Mouse (Mus musculus): ENCODE results near the gene Slc39a10. TPM values are rescaled to one million over a fixed set of nuclear protein-coding genes. Genes with fewer than 3 reads are reported as not detected.
"Not testable (repeated sequence)": the region's sequence is repeated elsewhere in the genome, so short reads cannot be mapped to it uniquely, and the experiment has no call there.

The Slc39a10 gene
- total RNA-seq, 2 experiments from 2014 or later = 98.9 to 109 TPM

- DNase-seq = no peak
These were observed 28.3 kb downstream of the Slc39a10 start for GRCm38 (mm10) chr1:46864175-46864885.

GRCm38 (mm10) chr1:46863434-46863833 is 29.2 kb downstream of the Slc39a10 start:
- DNase-seq = no peak

GRCm38 (mm10) chr1:46860082-46860481 is 32.6 kb downstream of the Slc39a10 start:
- DNase-seq = no peak

GRCm38 (mm10) chr1:46858579-46858978 is 34.1 kb downstream of the Slc39a10 start:
- DNase-seq = no peak

GRCm38 (mm10) chr1:46856498-46856897 is 36.2 kb downstream of the Slc39a10 start:
- DNase-seq = no peak

GRCm38 (mm10) chr1:46854036-46854900 is 38.4 kb downstream of the Slc39a10 start:
- DNase-seq = no peak

GRCm38 (mm10) chr1:46853317-46854035 is 39.2 kb downstream of the Slc39a10 start:
- DNase-seq = peak; percentile 98

- DNase-seq = peak; percentile 50
These were observed 39.9 kb downstream of the Slc39a10 start for GRCm38 (mm10) chr1:46852600-46853272.

GRCm38 (mm10) chr1:46852216-46852599 is 40.4 kb downstream of the Slc39a10 start:
- no peak for DNase-seq

- no peak for DNase-seq
These were observed 41.1 kb downstream of the Slc39a10 start for GRCm38 (mm10) chr1:46851586-46851985.

GRCm38 (mm10) chr1:46849758-46850157 is 42.9 kb downstream of the Slc39a10 start:
- peak in 1 of 2 experiments; percentile 36 for DNase-seq

- no peak for DNase-seq
These were observed 47.4 kb downstream of the Slc39a10 start for GRCm38 (mm10) chr1:46845221-46845620.

- DNase-seq = no peak
These were observed 48.4 kb downstream of the Slc39a10 start for GRCm38 (mm10) chr1:46844281-46844680.

- DNase-seq = no peak
These were observed 49.2 kb downstream of the Slc39a10 start for GRCm38 (mm10) chr1:46843406-46843805.

- DNase-seq = no peak
These were observed 60.7 kb downstream of the Slc39a10 start for GRCm38 (mm10) chr1:46831927-46832326.

GRCm38 (mm10) chr1:46830066-46830843 is 62.4 kb downstream of the Slc39a10 start:
- no peak for DNase-seq

GRCm38 (mm10) chr1:46822256-46822972 is 70.2 kb downstream of the Slc39a10 start:
- DNase-seq = no peak

- no peak for DNase-seq
These were observed 74.7 kb downstream of the Slc39a10 start for GRCm38 (mm10) chr1:46817934-46818333.

- not testable (repeated sequence) for DNase-seq
These were observed 84.0 kb downstream of the Slc39a10 start for GRCm38 (mm10) chr1:46808630-46809029.

GRCm38 (mm10) chr1:46805074-46805473 is 87.6 kb downstream of the Slc39a10 start:
- no peak for DNase-seq

GRCm38 (mm10) chr1:46782227-46782626 is 110.4 kb downstream of the Slc39a10 start:
- DNase-seq = not testable (repeated sequence)
